Mouse (Mus musculus) small intestine, adult 2 months (tissue): ENCODE data around the gene Mroh2a.

ENCODE experiments used
- CTCF ChIP-seq: fragments of 200-500 bp; IDR thresholded peaks from 2 replicates; pipeline ENCODE4 v1.5.1; 2012; ENCODE audit warnings: low read depth, mild to moderate bottlenecking, control low read depth, inconsistent platforms, low read length, moderate library complexity, mixed read lengths; ENCODE audit not compliant: insufficient replicate concordance, insufficient read length; ENCODE audit errors: extremely low read depth
- POLR2A ChIP-seq: fragments of 200-500 bp; IDR thresholded peaks from 2 replicates; pipeline ENCODE4 v1.6.1; 2012; ENCODE audit warnings: low read depth, mild to moderate bottlenecking, control low read depth, inconsistent platforms, low read length, moderate library complexity

- no peak for TF ChIP-seq CTCF
- no peak for TF ChIP-seq POLR2A
These were observed 46.1 kb downstream of the Mroh2a start for GRCm38 (mm10) chr1:88272851-88273250.
